In genomic region chr5:114597652-114598051, GRCm38 (mm10) we compare ENCODE assay signal across 16 mouse cellular contexts. TPM values are rescaled to one million over a fixed set of nuclear protein-coding genes. Genes with fewer than 3 reads are reported as not detected.
DNase-seq lines count a peak whose midpoint lies in the region; ATAC-seq and TF ChIP-seq lines count a peak whose summit lies in the region.
"Had no signal": no experiment of that assay in that cellular context is flagged by ENCODE, and none has a peak within 500 bp of the region (broad histone marks: within the 10 kb centered on the region; RNA-seq: fewer than 3 reads in every experiment).

No protein-coding gene starts in this region.

- ATAC-seq in hindbrain, embryonic 13.5 days (ENCODE audit: low FRiP score): no peak
- ATAC-seq in hindbrain, embryonic 16.5 days: no peak
- ATAC-seq in liver, embryonic 11.5 days (replicated peaks; ENCODE audit: low FRiP score): no peak
- ATAC-seq in liver, embryonic 13.5 days (ENCODE audit: low read depth): no peak
- ATAC-seq: forebrain, embryonic 13.5 days had no signal

- H3K4me3 ChIP-seq in hindbrain, embryonic 13.5 days: no peak overlapping the region
- no peak overlapping the region for H3K4me3 ChIP-seq in hindbrain, embryonic 16.5 days (ENCODE audit: low read length)
- H3K4me3 ChIP-seq in liver, embryonic 11.5 days (ENCODE audit: low read depth, low read length): no peak overlapping the region
- H3K4me3 ChIP-seq in CH12.LX (replicated peaks in 1 of 3; ENCODE audit: low read depth in 2 of 3, low read length in 2 of 3, poor library complexity in 1 of 3): peak overlapping the region in 1 of 3 experiments; percentile 47
- H3K4me3 ChIP-seq in liver, embryonic 13.5 days (replicated peaks): no peak overlapping the region
- H3K4me3 ChIP-seq: embryonic facial prominence, embryonic 15.5 days; forebrain, embryonic 13.5 days; heart, adult 2 months; lung, embryonic 15.5 days had no signal

- TF ChIP-seq RAD21 in CH12.LX (IDR thresholded peaks at IDR 0.05; ENCODE audit: low read depth, low read length): no peak

- DNase-seq in liver, embryonic 11.5 days (ENCODE audit: low spot score): no peak
- DNase-seq in liver (no peak), CH12.LX (ENCODE audit: extremely low read depth) (no peak)
- DNase-seq in liver, embryonic 13.5 days: no peak
- no peak for DNase-seq in left cerebral cortex, postnatal 14 days (ENCODE audit: low spot score in 2 of 2)
- DNase-seq in left cerebral cortex, adult 18-20 months (ENCODE audit: low spot score in 2 of 2): no peak
- DNase-seq: cerebellum, adult 11 months; heart, adult 2 months; heart, postnatal 4 days; kidney, postnatal 25 days; right cerebral cortex, postnatal 4 days had no signal

- no peak for TF ChIP-seq EP300 in CH12.LX (IDR thresholded peaks at IDR 0.05; ENCODE audit: low read length)

- dilution Hi-C loops in CH12.LX (cut with MboI; ENCODE audit: extremely low pct_ligation_motif_present, extremely low pct_unique_long_range_greater_than_20kb, low sequenced_read_pairs): no loop called here

- intact Hi-C loops in left cerebral cortex, postnatal 14 days (cut with DNase I): no loop called here

- WGBS in hindbrain, embryonic 13.5 days: 51% methylated on average over 6 of the region's 6 CpGs
- WGBS in hindbrain, embryonic 16.5 days: 47% methylated on average over 6 of the region's 6 CpGs
- WGBS in liver, embryonic 11.5 days: 45% methylated on average over 6 of the region's 6 CpGs
- WGBS in liver, embryonic 13.5 days (ENCODE audit: insufficient replicate concordance): 48% methylated on average over 6 of the region's 6 CpGs

- H3K9me3 ChIP-seq in hindbrain, embryonic 13.5 days: no peaks in the 10 kb centered on the region
- H3K9me3 ChIP-seq in hindbrain, embryonic 16.5 days (ENCODE audit: control insufficient read depth, low read length): no peaks in the 10 kb centered on the region
- no peaks in the 10 kb centered on the region for H3K9me3 ChIP-seq in liver, embryonic 11.5 days (ENCODE audit: control insufficient read depth, low read length)
- H3K9me3 ChIP-seq in CH12.LX (replicated peaks; ENCODE audit: low read length): no peaks in the 10 kb centered on the region
- H3K9me3 ChIP-seq in liver, embryonic 13.5 days (replicated peaks): no peaks in the 10 kb centered on the region
- H3K9me3 ChIP-seq: embryonic facial prominence, embryonic 15.5 days; forebrain, embryonic 13.5 days; lung, embryonic 15.5 days had no signal

- 0 out of 2 replicates have a peak overlapping the region, but pooled peaks have one; percentile 25 for H3K9ac ChIP-seq in hindbrain, embryonic 13.5 days
- H3K9ac ChIP-seq in hindbrain, embryonic 16.5 days (ENCODE audit: low read depth, low read length): no peak overlapping the region
- H3K9ac ChIP-seq in liver, embryonic 11.5 days (ENCODE audit: low read depth, low read length): no peak overlapping the region
- H3K9ac ChIP-seq in CH12.LX (ENCODE audit: insufficient read depth, low read depth): no peak overlapping the region
- no peak overlapping the region for H3K9ac ChIP-seq in liver, embryonic 13.5 days
- H3K9ac ChIP-seq: embryonic facial prominence, embryonic 15.5 days; forebrain, embryonic 13.5 days; lung, embryonic 15.5 days had no signal

- no peak overlapping the region for H3K4me2 ChIP-seq in hindbrain, embryonic 13.5 days
- H3K4me2 ChIP-seq in hindbrain, embryonic 16.5 days (ENCODE audit: low read length): no peak overlapping the region
- H3K4me2 ChIP-seq in liver, embryonic 11.5 days: no peak overlapping the region
- no peak overlapping the region for H3K4me2 ChIP-seq in CH12.LX (ENCODE audit: insufficient read depth, low read depth, poor library complexity, severe bottlenecking)
- 0 out of 2 replicates have a peak overlapping the region, but pooled peaks have one; percentile 23 for H3K4me2 ChIP-seq in liver, embryonic 13.5 days
- H3K4me2 ChIP-seq: embryonic facial prominence, embryonic 15.5 days; forebrain, embryonic 13.5 days; lung, embryonic 15.5 days had no signal

- peaks cover 55% of the 10 kb centered on the region for H3K4me1 ChIP-seq in hindbrain, embryonic 13.5 days (replicated peaks)
- peaks cover 30% of the 10 kb centered on the region for H3K4me1 ChIP-seq in hindbrain, embryonic 16.5 days (ENCODE audit: control insufficient read depth, insufficient read depth, low read depth, low read length)
- H3K4me1 ChIP-seq in liver, embryonic 11.5 days (replicated peaks; ENCODE audit: control insufficient read depth, insufficient read depth, low read length): peaks cover 36% of the 10 kb centered on the region
- H3K4me1 ChIP-seq in CH12.LX (ENCODE audit: control insufficient read depth in 1 of 2, insufficient read depth in 2 of 2): peaks cover 21 to 47% of the 10 kb centered on the region in 2 experiments
- peaks cover 52% of the 10 kb centered on the region for H3K4me1 ChIP-seq in liver, embryonic 13.5 days (replicated peaks)

- TF ChIP-seq POLR2A in CH12.LX (IDR thresholded peaks at IDR 0.05; ENCODE audit: low read depth, low read length): no peak

- H3K27me3 ChIP-seq in hindbrain, embryonic 13.5 days: 0 out of 2 replicates have a peak, but pooled peaks cover 4% of the 10 kb centered on the region
- H3K27me3 ChIP-seq in hindbrain, embryonic 16.5 days (replicated peaks; ENCODE audit: control insufficient read depth, insufficient read depth, low read length): no peaks in the 10 kb centered on the region; the same call in 1 of the 2 replicates
- 0 out of 2 replicates have a peak, but pooled peaks cover 2% of the 10 kb centered on the region for H3K27me3 ChIP-seq in liver, embryonic 11.5 days (replicated peaks; ENCODE audit: control insufficient read depth, insufficient read depth, low read length)
- H3K27me3 ChIP-seq in CH12.LX (replicated peaks): peaks cover 7% of the 10 kb centered on the region
- no peaks in the 10 kb centered on the region for H3K27me3 ChIP-seq in liver, embryonic 13.5 days
- H3K27me3 ChIP-seq: embryonic facial prominence, embryonic 15.5 days; lung, embryonic 15.5 days had no signal

- H3K27ac ChIP-seq in hindbrain, embryonic 13.5 days: 0 out of 2 replicates have a peak overlapping the region, but pooled peaks have one; percentile 35
- no peak overlapping the region for H3K27ac ChIP-seq in hindbrain, embryonic 16.5 days (ENCODE audit: low read depth, low read length)
- 0 out of 2 replicates have a peak overlapping the region, but pooled peaks have one; percentile 39 for H3K27ac ChIP-seq in liver, embryonic 11.5 days (ENCODE audit: low read depth, low read length)
- no peak overlapping the region for H3K27ac ChIP-seq in CH12.LX (ENCODE audit: insufficient read depth, low read depth)
- H3K27ac ChIP-seq in liver, embryonic 13.5 days: no peak overlapping the region
- H3K27ac ChIP-seq: embryonic facial prominence, embryonic 15.5 days; forebrain, embryonic 13.5 days; lung, embryonic 15.5 days had no signal

- TF ChIP-seq CTCF in CH12.LX (conservative IDR thresholded peaks at IDR 0.05 in 1 of 2, IDR thresholded peaks at IDR 0.05 in 1 of 2; ENCODE audit: low read depth in 2 of 2, low read length in 2 of 2): no peak

- in situ Hi-C loops in CH12.LX (cut with MboI; ENCODE audit: low pct_ligation_motif_present, low pct_unique_long_range_greater_than_20kb, low sequenced_read_pairs): no loop called here

- no peaks in the 10 kb centered on the region for H3K79me2 ChIP-seq in CH12.LX (replicated peaks; ENCODE audit: control insufficient read depth, extremely low read depth, insufficient read depth, poor library complexity, severe bottlenecking)

- peaks cover 15% of the 10 kb centered on the region for H3K36me3 ChIP-seq in hindbrain, embryonic 13.5 days
- H3K36me3 ChIP-seq in hindbrain, embryonic 16.5 days (ENCODE audit: control insufficient read depth, insufficient read depth, low read length): peaks cover 9% of the 10 kb centered on the region; the same call in 1 of the 2 replicates
- H3K36me3 ChIP-seq in liver, embryonic 11.5 days (ENCODE audit: control insufficient read depth, insufficient read depth, low read length): no peaks in the 10 kb centered on the region
- no peaks in the 10 kb centered on the region for H3K36me3 ChIP-seq in CH12.LX (replicated peaks in 1 of 2; ENCODE audit: control insufficient read depth in 1 of 2, insufficient read depth in 1 of 2, low read length in 1 of 2)
- no peaks in the 10 kb centered on the region for H3K36me3 ChIP-seq in liver, embryonic 13.5 days
- H3K36me3 ChIP-seq: embryonic facial prominence, embryonic 15.5 days; lung, embryonic 15.5 days had no signal

TF ChIP-seq in CH12.LX, 34 proteins besides CTCF, POLR2A, EP300 and RAD21:
- TF ChIP-seq ZNF384 (IDR thresholded peaks at IDR 0.05; ENCODE audit: low read depth, low read length) (peak; percentile 91), BHLHE40 (IDR thresholded peaks at IDR 0.05; ENCODE audit: low read depth, low read length) (no peak)

RNA-seq across cellular contexts. Expression of gene Fam222a, which starts 29.8 kb away (rescaled TPM):
- 5.8 and 6.4 TPM in 2 replicates for polyA plus RNA-seq in hindbrain, embryonic 13.5 days (2015; fragmentation: Nextera tagmentation; extraction: Ambion mirVana)
- polyA plus RNA-seq in hindbrain, embryonic 16.5 days (2015; fragmentation: Nextera tagmentation; extraction: Ambion mirVana): 4.7 and 4.9 TPM in 2 replicates
- 2.2 and 2.3 TPM in 2 replicates for polyA plus RNA-seq in liver, embryonic 11.5 days (2014; fragmentation: Nextera tagmentation; extraction: Ambion mirVana)
- not detected in 2 replicates for total RNA-seq in CH12.LX (2012; rRNA removed)
- total RNA-seq in CH12.LX (2014; rRNA removed): not detected in 2 replicates
- 0.13 and 0.14 TPM in 2 replicates for polyA plus RNA-seq in CH12.LX (2012; ENCODE audit: insufficient read length, low read depth)
- 0.58 and 0.61 TPM in 2 replicates for polyA plus RNA-seq in liver, embryonic 13.5 days (2015; fragmentation: Nextera tagmentation; extraction: Ambion mirVana)
- total RNA-seq in left cerebral cortex, postnatal 14 days (2021): 1 to 10 TPM; 8.1 to 9.0 TPM
- 10 to 100 TPM; 10.9 to 11.0 TPM for total RNA-seq in left cerebral cortex, adult 18-20 months (2021)

Comparison
In these comparisons a context has a peak if more than half of its experiments do, and no peak if none do; other contexts are left out.
1. H3K27ac ChIP-seq: peak in hindbrain, embryonic 13.5 days (single experiment) and liver, embryonic 11.5 days (single experiment); none in hindbrain, embryonic 16.5 days (single experiment), CH12.LX (single experiment) and liver, embryonic 13.5 days (single experiment).